Mouse (Mus musculus) intestine, postnatal 0 days (tissue): ENCODE data around the gene Gm49450. TPM values are rescaled to one million over a fixed set of nuclear protein-coding genes. Genes with fewer than 3 reads are reported as not detected.

Source experiments
- ATAC-seq: fragments of 200-750 bp; cut with Nextera tagmentation; 2 replicates; pipeline ENCODE4 v1.8.0; 2017; ENCODE audit warnings: mild to moderate bottlenecking, moderate TSS enrichment, moderate library complexity
- H3K27ac ChIP-seq: fragments of 300-500 bp; sonication (generic); 2 replicates; pipeline ENCODE4 v1.5.1; 2014; ENCODE audit warnings: mild to moderate bottlenecking, low read depth, low read length, moderate library complexity
- H3K27me3 ChIP-seq: fragments of 300-500 bp; sonication (generic); replicated peaks from 2 replicates; pipeline ENCODE4 v1.6.1; 2014; ENCODE audit warnings: low read length, mixed read lengths; ENCODE audit not compliant: control insufficient read depth, insufficient read depth
- H3K36me3 ChIP-seq: fragments of 300-500 bp; sonication (generic); 2 replicates; pipeline ENCODE4 v1.6.1; 2014; ENCODE audit warnings: mild to moderate bottlenecking, moderate library complexity; ENCODE audit not compliant: control insufficient read depth, insufficient read depth
- H3K4me1 ChIP-seq: fragments of 300-500 bp; sonication (generic); replicated peaks from 2 replicates; pipeline ENCODE4 v1.6.1; 2014; ENCODE audit warnings: antibody characterized with exemption, low read length, mixed read lengths; ENCODE audit not compliant: control insufficient read depth, insufficient read depth
- H3K4me2 ChIP-seq: fragments of 300-500 bp; sonication (generic); replicated peaks from 2 replicates; pipeline ENCODE4 v1.6.1; 2014; ENCODE audit warnings: low read depth, mild to moderate bottlenecking, moderate library complexity
- H3K4me3 ChIP-seq: fragments of 300-500 bp; sonication (generic); 2 replicates; pipeline ENCODE4 v1.5.1; 2014; ENCODE audit warnings: low read depth, low read length
- H3K9ac ChIP-seq: fragments of 300-500 bp; sonication (generic); 2 replicates; pipeline ENCODE4 v1.6.1; 2014; ENCODE audit warnings: mild to moderate bottlenecking, low read depth, low read length
- H3K9me3 ChIP-seq: fragments of 300-500 bp; sonication (generic); 2 replicates; pipeline ENCODE4 v1.6.1; 2016; ENCODE audit warnings: mixed run types; ENCODE audit not compliant: control insufficient read depth
- CTCF ChIP-seq: sonication (generic); IDR thresholded peaks from 2 replicates; pipeline ENCODE4 v1.5.1; 2016; ENCODE audit warnings: low read depth, mild to moderate bottlenecking, control low read depth, antibody characterized with exemption, moderate library complexity
- WGBS: fragments of 180-500 bp; shearing (Covaris S2); extraction: QIAGEN DNeasy Blood & Tissue Kit; methylation state at CpG from one replicate; pipeline ENCODE4 v1.1.7; 2014; 5-methylcytosine and 5-hydroxymethylcytosine counted together
- polyA plus RNA-seq: library from polyadenylated mRNA; unstranded; fragments of >200 nt; fragmentation: Nextera tagmentation; extraction: Ambion mirVana; gene quantifications from 2 replicates; pipeline ENCODE4 v1.2.1, GENCODE M21; 2015

The Gm49450 gene
- polyA plus RNA-seq, 1 experiment from 2014 or later, result not detected

GRCm38 (mm10) chr15:98901530-98901929 is 51.8 kb downstream of the Gm49450 start:
- Histone ChIP-seq H3K4me3 (no peak overlapping the region), H3K4me2 (no peak overlapping the region), H3K36me3 (peaks cover 19% of the 10 kb centered on the region), H3K4me1 (peaks cover 3% of the 10 kb centered on the region; the same call in 1 of the 2 replicates), H3K27ac (no peak overlapping the region), H3K9me3 (no peaks in the 10 kb centered on the region), H3K27me3 (peaks cover 37% of the 10 kb centered on the region), H3K9ac (no peak overlapping the region)
- TF ChIP-seq CTCF, result no peak
- WGBS, result 63% methylated on average over 1 of the region's 1 CpGs
- ATAC-seq, result no peak

DNA sequence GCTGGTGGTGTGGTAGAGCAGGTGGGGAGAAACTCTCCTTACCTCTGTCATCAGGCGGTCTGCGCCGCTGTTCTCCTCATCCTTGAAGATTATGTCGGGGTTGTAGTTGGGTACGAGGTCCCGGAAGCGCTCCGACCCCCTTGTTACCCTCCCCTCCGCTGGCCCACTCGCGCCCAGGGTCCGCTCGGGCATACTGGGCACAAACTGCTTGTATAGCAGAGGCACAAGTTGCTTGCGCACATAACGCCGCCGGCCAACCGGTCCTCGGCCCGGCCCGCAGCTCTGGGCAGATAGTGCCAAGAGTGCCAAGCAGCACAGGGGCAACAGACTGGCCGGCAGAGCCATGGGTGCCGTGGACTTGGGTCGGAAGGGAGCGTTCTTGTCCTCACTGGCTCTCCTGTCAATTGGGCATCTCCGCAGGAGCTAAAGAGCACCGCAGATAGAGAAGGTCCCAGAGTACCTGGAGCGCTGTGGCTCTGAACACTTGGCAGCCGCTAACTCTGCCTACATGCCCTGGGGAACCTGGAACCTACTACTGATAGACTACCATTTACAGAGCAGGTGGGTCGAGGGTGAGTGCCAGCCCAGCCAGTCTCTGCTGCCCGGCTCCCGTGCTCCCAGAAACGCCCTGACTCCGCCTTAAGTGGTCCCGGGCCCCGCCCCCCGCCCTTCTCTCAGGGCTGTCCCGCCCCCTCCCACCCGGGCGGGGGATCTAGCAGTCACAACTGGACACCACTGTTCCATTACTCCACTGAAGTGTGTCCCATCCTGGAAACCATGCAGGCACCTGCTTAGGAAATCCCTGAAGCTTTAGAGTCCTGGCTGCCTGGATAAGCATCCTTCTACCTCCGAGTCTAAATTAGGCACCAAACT is 55.2 kb downstream of the Gm49450 start, which contains the start of gene Dhh:
TSS of gene Dhh (minus strand) at position 613 of the 873 bp plus-strand sequence.
- H3K27me3 ChIP-seq, result peaks cover 66% of the 10 kb centered on the region
- peak within 1 kb of the TSS; percentile 35 for H3K4me2 ChIP-seq
- TF ChIP-seq CTCF, result no peak
- no peak within 1 kb of the TSS for H3K9ac ChIP-seq
- no peaks in the 10 kb centered on the region for H3K9me3 ChIP-seq
- H3K27ac ChIP-seq, result no peak within 1 kb of the TSS
- H3K4me1 ChIP-seq, result peaks cover 11% of the 10 kb centered on the region
- peak within 1 kb of the TSS; percentile 24 for H3K4me3 ChIP-seq
- 2% methylated on average over 41 of the region's 41 CpGs for WGBS
- no peak for ATAC-seq
- 0 out of 2 replicates have a peak, but pooled peaks cover under 1% of the 10 kb centered on the region for H3K36me3 ChIP-seq

DNA sequence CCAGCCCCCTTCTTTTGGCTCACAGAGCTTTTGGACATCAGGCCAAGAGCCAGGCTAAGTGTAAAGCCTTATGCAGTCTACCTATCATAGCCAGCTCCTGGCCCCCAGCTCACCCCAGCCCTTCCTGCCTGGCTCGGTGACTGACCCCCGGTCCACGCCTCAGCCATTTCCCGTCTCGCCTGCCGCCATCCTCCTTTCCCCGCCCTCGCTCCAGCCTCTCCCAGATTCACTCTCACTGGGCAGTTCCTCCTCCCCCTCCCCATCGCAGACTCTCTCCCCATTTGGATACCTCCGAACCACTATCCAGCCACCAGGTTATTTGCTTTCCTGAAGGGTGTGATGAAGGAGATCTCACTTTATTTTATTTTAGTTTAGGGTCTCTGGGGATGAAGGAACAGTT is 55.9 kb downstream of the Gm49450 start:
- Histone ChIP-seq H3K9ac (no peak overlapping the region), H3K4me1 (peaks cover 11% of the 10 kb centered on the region), H3K27me3 (peaks cover 66% of the 10 kb centered on the region), H3K9me3 (no peaks in the 10 kb centered on the region), H3K4me3 (peak overlapping the region; percentile 24), H3K4me2 (peak overlapping the region; percentile 35), H3K27ac (no peak overlapping the region), H3K36me3 (no peaks in the 10 kb centered on the region)
- 8% methylated on average over 10 of the region's 10 CpGs for WGBS
- TF ChIP-seq CTCF, result no peak
- ATAC-seq, result no peak

GRCm38 (mm10) chr15:98895635-98896589 is 57.4 kb downstream of the Gm49450 start:
- 5% methylated on average over 41 of the region's 41 CpGs for WGBS
- H3K27me3 ChIP-seq, result peaks cover 66% of the 10 kb centered on the region
- H3K9ac ChIP-seq, result no peak overlapping the region
- no peak for ATAC-seq
- no peaks in the 10 kb centered on the region for H3K9me3 ChIP-seq
- peak overlapping the region; percentile 52 for H3K4me3 ChIP-seq
- H3K4me2 ChIP-seq, result peak overlapping the region; percentile 58
- no peaks in the 10 kb centered on the region for H3K36me3 ChIP-seq
- H3K27ac ChIP-seq, result peak overlapping the region; percentile 50; the same call in 1 of the 2 replicates
- TF ChIP-seq CTCF, result no peak
- H3K4me1 ChIP-seq, result peaks cover 16% of the 10 kb centered on the region

- peaks cover 16% of the 10 kb centered on the region for H3K4me1 ChIP-seq
- no peak overlapping the region for H3K9ac ChIP-seq
- WGBS, result 10% methylated on average over 38 of the region's 38 CpGs
- no peak for ATAC-seq
- TF ChIP-seq CTCF, result no peak
- no peak overlapping the region for H3K27ac ChIP-seq
- H3K36me3 ChIP-seq, result no peaks in the 10 kb centered on the region
- peak overlapping the region; percentile 95 for H3K4me2 ChIP-seq
- H3K27me3 ChIP-seq, result peaks cover 58% of the 10 kb centered on the region
- peak overlapping the region; percentile 52 for H3K4me3 ChIP-seq
- H3K9me3 ChIP-seq, result no peaks in the 10 kb centered on the region
Observed at GRCm38 (mm10) chr15:98894746-98895634, 58.4 kb downstream of the Gm49450 start.
